Mouse (Mus musculus) thymus, adult 2 months (tissue): Measurements from ENCODE around the gene Scaf1. TPM values are rescaled to one million over a fixed set of nuclear protein-coding genes. Genes with fewer than 3 reads are reported as not detected.

ENCODE experiments used
- DNase-seq: peaks from one replicate; pipeline ENCODE4 v3.0.0; 2021
- H3K27ac ChIP-seq: fragments of 200-500 bp; 2 replicates; pipeline ENCODE4 v1.5.1; 2012; ENCODE audit warnings: low read length, control low read depth; ENCODE audit not compliant: control insufficient read depth, insufficient read depth
- H3K27me3 ChIP-seq: fragments of 200-500 bp; 2 replicates; pipeline ENCODE4 v1.6.1; 2012; ENCODE audit warnings: mild to moderate bottlenecking, low read length, moderate library complexity, mixed read lengths; ENCODE audit not compliant: control insufficient read depth, insufficient read depth
- H3K36me3 ChIP-seq: fragments of 200-500 bp; 2 replicates; pipeline ENCODE4 v1.6.1; 2012; ENCODE audit warnings: mild to moderate bottlenecking, low read length, moderate library complexity; ENCODE audit not compliant: control insufficient read depth, insufficient read depth
- H3K4me1 ChIP-seq: fragments of 200-500 bp; replicated peaks from 2 replicates; pipeline ENCODE4 v1.6.1; 2012; ENCODE audit warnings: low read length; ENCODE audit not compliant: control insufficient read depth, insufficient read depth
- H3K4me3 ChIP-seq: fragments of 200-500 bp; 2 replicates; pipeline ENCODE4 v1.5.1; 2012; ENCODE audit warnings: mild to moderate bottlenecking, low read length, control low read depth, moderate library complexity; ENCODE audit not compliant: control insufficient read depth, insufficient read depth
- CTCF ChIP-seq: fragments of 200-500 bp; IDR thresholded peaks from 2 replicates; pipeline ENCODE4 v1.5.1; 2012; ENCODE audit warnings: mild to moderate bottlenecking, control low read depth, low read length, moderate library complexity, borderline replicate concordance; ENCODE audit not compliant: control insufficient read depth, poor library complexity, insufficient read depth; ENCODE audit errors: extremely low read depth
- POLR2A ChIP-seq: fragments of 200-500 bp; IDR thresholded peaks from 2 replicates; pipeline ENCODE4 v1.6.1; 2012; ENCODE audit warnings: mild to moderate bottlenecking, low read length, control low read depth, moderate library complexity; ENCODE audit not compliant: control insufficient read depth, poor library complexity, insufficient read depth; ENCODE audit errors: extremely low read depth
- whole genome bisulfite sequencing: fragments of 180-500 bp; shearing (Covaris S2); methylation state at CpG from one replicate; pipeline ENCODE4 v1.1.7; 2018; 5-methylcytosine and 5-hydroxymethylcytosine counted together
- polyA plus RNA-seq: library from polyadenylated mRNA; depleted of rRNA; stranded (reverse); fragments of >200 nt; gene quantifications from 2 replicates; pipeline ENCODE4 v1.2.3, GENCODE M21; 2012

Scaf1 gene
- polyA plus RNA-seq, 1 experiment = 118 TPM

- WGBS = 97% methylated on average over 30 of the region's 30 CpGs
- Histone ChIP-seq H3K36me3 (peaks cover 53% of the 10 kb centered on the region), H3K27ac (no peak overlapping the region), H3K27me3 (no peaks in the 10 kb centered on the region), H3K4me3 (no peak overlapping the region), H3K4me1 (no peaks in the 10 kb centered on the region)
- TF ChIP-seq POLR2A (no peak), CTCF (no peak)
- DNase-seq = no peak
These were observed 8.3 kb downstream of the Scaf1 start for GRCm38 (mm10) chr7:45007846-45008245.

GRCm38 (mm10) chr7:45007141-45007540 lies 9.0 kb downstream of the Scaf1 start:
- Histone ChIP-seq H3K27ac (no peak overlapping the region), H3K36me3 (peaks cover 55% of the 10 kb centered on the region)

GRCm38 (mm10) chr7:45006503-45006902 lies 9.7 kb downstream of the Scaf1 start:
- Histone ChIP-seq H3K27ac (no peak overlapping the region), H3K36me3 (peaks cover 55% of the 10 kb centered on the region), H3K4me3 (no peak overlapping the region), H3K4me1 (no peaks in the 10 kb centered on the region), H3K27me3 (no peaks in the 10 kb centered on the region)
- no peak for DNase-seq
- WGBS = 97% methylated on average over 12 of the region's 12 CpGs
- TF ChIP-seq POLR2A = no peak
- no peak for TF ChIP-seq CTCF

More at GRCm38 (mm10) chr7:45007141-45007540, 9.0 kb downstream of the Scaf1 start:
- 98% methylated on average over 29 of the region's 29 CpGs for WGBS
- no peak for TF ChIP-seq POLR2A
- TF ChIP-seq CTCF = no peak
- H3K27me3 ChIP-seq = no peaks in the 10 kb centered on the region
- no peaks in the 10 kb centered on the region for H3K4me1 ChIP-seq
- no peak for DNase-seq
- H3K4me3 ChIP-seq = no peak overlapping the region

- Histone ChIP-seq H3K27ac (no peak overlapping the region), H3K27me3 (no peaks in the 10 kb centered on the region), H3K36me3 (peaks cover 63% of the 10 kb centered on the region), H3K4me1 (no peaks in the 10 kb centered on the region), H3K4me3 (no peak overlapping the region)
- 89% methylated on average over 6 of the region's 6 CpGs for WGBS
- TF ChIP-seq CTCF = no peak
- no peak for TF ChIP-seq POLR2A
- DNase-seq = no peak
These were observed 10.7 kb downstream of the Scaf1 start for GRCm38 (mm10) chr7:45005321-45005992.

- Histone ChIP-seq H3K27ac (no peak overlapping the region), H3K4me1 (peaks cover 2% of the 10 kb centered on the region; the same call in 1 of the 2 replicates), H3K4me3 (no peak overlapping the region), H3K36me3 (peaks cover 63% of the 10 kb centered on the region), H3K27me3 (no peaks in the 10 kb centered on the region)
- WGBS = 72% methylated on average over 3 of the region's 3 CpGs
- no peak for DNase-seq
- TF ChIP-seq CTCF (no peak), POLR2A (no peak)
These were observed 11.6 kb downstream of the Scaf1 start for GRCm38 (mm10) chr7:45004546-45004945.

- peaks cover 11% of the 10 kb centered on the region for H3K4me1 ChIP-seq
- H3K27me3 ChIP-seq = no peaks in the 10 kb centered on the region
- no peak overlapping the region for H3K27ac ChIP-seq
- WGBS = 90% methylated on average over 7 of the region's 7 CpGs
- DNase-seq = no peak
- TF ChIP-seq CTCF (no peak), POLR2A (no peak)
- H3K4me3 ChIP-seq = no peak overlapping the region
- peaks cover 57% of the 10 kb centered on the region for H3K36me3 ChIP-seq
These were observed 13.7 kb downstream of the Scaf1 start for GRCm38 (mm10) chr7:45002440-45002839.
